ENCODE assay signal across 24 mouse cellular contexts in genomic region chr11:103731594-103731993, GRCm38 (mm10). TPM values are rescaled to one million over a fixed set of nuclear protein-coding genes. Genes with fewer than 3 reads are reported as not detected.
DNase-seq lines count a peak whose midpoint lies in the region; ATAC-seq and TF ChIP-seq lines count a peak whose summit lies in the region.
"Had no signal": no experiment of that assay in that cellular context is flagged by ENCODE, and none has a peak within 500 bp of the region (broad histone marks: within the 10 kb centered on the region; RNA-seq: fewer than 3 reads in every experiment).

No protein-coding gene starts in this region.

- 0 out of 2 replicates have a peak, but pooled peaks have one; percentile 10 for ATAC-seq in heart, embryonic 16.5 days (replicated peaks; ENCODE audit: extremely low read depth, insufficient read depth, low FRiP score)
- ATAC-seq: forebrain, embryonic 16.5 days; hindbrain, embryonic 16.5 days had no signal

- DNase-seq in heart, adult 2 months = no peak
- peak; percentile 45 for DNase-seq in kidney, adult 9 months
- DNase-seq in kidney, postnatal 14 days = no peak
- DNase-seq in retina, postnatal 1 day = peak; percentile 49
- no peak for DNase-seq in retina, embryonic 14.5 days (ENCODE audit: low spot score)
- no peak for DNase-seq in forebrain, embryonic 10.5 days (ENCODE audit: extremely low spot score, low spot score)
- DNase-seq: adrenal gland, adult 8-10 months; adrenal gland, postnatal 36 days; cerebellum, adult 8-10 months; cerebellum, postnatal 25 days; gastrocnemius, postnatal 10 days; heart, postnatal 36 days had no signal

- H3K79me2 ChIP-seq in heart, adult 2 months (replicated peaks; ENCODE audit: control insufficient read depth, insufficient read depth, low read length) = no peaks in the 10 kb centered on the region

- no peak overlapping the region for H3K9ac ChIP-seq in heart, embryonic 16.5 days (ENCODE audit: low read length)
- no peak overlapping the region for H3K9ac ChIP-seq in heart, adult 2 months (ENCODE audit: low read depth, low read length)
- H3K9ac ChIP-seq: embryonic facial prominence, embryonic 12.5 days; forebrain, embryonic 12.5 days; heart, embryonic 12.5 days; hindbrain, embryonic 12.5 days had no signal

- no peaks in the 10 kb centered on the region for H3K9me3 ChIP-seq in heart, embryonic 16.5 days (replicated peaks; ENCODE audit: control insufficient read depth, low read length)
- H3K9me3 ChIP-seq in forebrain, embryonic 10.5 days = no peaks in the 10 kb centered on the region
- H3K9me3 ChIP-seq: embryonic facial prominence, embryonic 12.5 days; forebrain, embryonic 12.5 days; heart, embryonic 12.5 days; hindbrain, embryonic 12.5 days had no signal

- no peak for TF ChIP-seq POLR2A in heart, adult 2 months (IDR thresholded peaks at IDR 0.05; ENCODE audit: insufficient read depth, low read depth, low read length)

- H3K27me3 ChIP-seq in heart, embryonic 16.5 days (ENCODE audit: control insufficient read depth, insufficient read depth, low read length) = no peaks in the 10 kb centered on the region
- H3K27me3 ChIP-seq in heart, adult 2 months (ENCODE audit: control insufficient read depth, insufficient read depth, low read length) = no peaks in the 10 kb centered on the region
- H3K27me3 ChIP-seq in forebrain, embryonic 10.5 days (ENCODE audit: poor library complexity, severe bottlenecking) = peaks cover 57% of the 10 kb centered on the region

- H3K4me2 ChIP-seq in heart, embryonic 16.5 days (ENCODE audit: low read depth, low read length) = no peak overlapping the region
- H3K4me2 ChIP-seq: embryonic facial prominence, embryonic 12.5 days; forebrain, embryonic 12.5 days; heart, embryonic 12.5 days; hindbrain, embryonic 12.5 days had no signal

- no peaks in the 10 kb centered on the region for H3K36me3 ChIP-seq in heart, embryonic 16.5 days (ENCODE audit: control insufficient read depth, insufficient read depth)
- H3K36me3 ChIP-seq in heart, adult 2 months (ENCODE audit: control insufficient read depth, insufficient read depth, low read length) = no peaks in the 10 kb centered on the region
- H3K36me3 ChIP-seq in forebrain, embryonic 10.5 days (replicated peaks) = no peaks in the 10 kb centered on the region
- H3K36me3 ChIP-seq: embryonic facial prominence, embryonic 12.5 days; forebrain, embryonic 12.5 days; heart, embryonic 12.5 days; hindbrain, embryonic 12.5 days had no signal

- TF ChIP-seq CTCF in heart, adult 2 months (IDR thresholded peaks at IDR 0.05) = no peak

- intact Hi-C loops in heart, adult 2 months (cut with DNase I) = no loop called here

- 59% methylated on average over 9 of the region's 9 CpGs for WGBS in heart, embryonic 16.5 days
- 62% methylated on average over 9 of the region's 9 CpGs for WGBS in heart, adult 2 months
- WGBS in forebrain, embryonic 10.5 days = 90% methylated on average over 9 of the region's 9 CpGs

- H3K4me3 ChIP-seq in heart, embryonic 16.5 days (ENCODE audit: low read length) = no peak overlapping the region
- H3K4me3 ChIP-seq in heart, adult 2 months = no peak overlapping the region
- H3K4me3 ChIP-seq in forebrain, embryonic 10.5 days = no peak overlapping the region
- H3K4me3 ChIP-seq: embryonic facial prominence, embryonic 12.5 days; forebrain, embryonic 12.5 days; heart, embryonic 12.5 days; hindbrain, embryonic 12.5 days had no signal

- no peak overlapping the region for H3K27ac ChIP-seq in heart, embryonic 16.5 days (ENCODE audit: low read length)
- no peak overlapping the region for H3K27ac ChIP-seq in heart, adult 2 months
- H3K27ac ChIP-seq in forebrain, embryonic 10.5 days = no peak overlapping the region
- H3K27ac ChIP-seq: embryonic facial prominence, embryonic 12.5 days; forebrain, embryonic 12.5 days; hindbrain, embryonic 12.5 days had no signal

- peaks cover 4% of the 10 kb centered on the region; the same call in 1 of the 2 replicates for H3K4me1 ChIP-seq in heart, embryonic 16.5 days (ENCODE audit: control insufficient read depth, insufficient read depth, low read length)
- peaks cover 1% of the 10 kb centered on the region; the same call in 1 of the 2 replicates for H3K4me1 ChIP-seq in heart, adult 2 months (ENCODE audit: control insufficient read depth, insufficient read depth, low read length)
- peaks cover 14% of the 10 kb centered on the region for H3K4me1 ChIP-seq in forebrain, embryonic 10.5 days
- H3K4me1 ChIP-seq: embryonic facial prominence, embryonic 12.5 days; forebrain, embryonic 12.5 days; hindbrain, embryonic 12.5 days had no signal

- no peak for TF ChIP-seq EP300 in heart, adult 2 months (IDR thresholded peaks at IDR 0.05; ENCODE audit: insufficient read depth, low read depth, low read length)

RNA-seq across cellular contexts. Expression of gene Wnt9b, which starts 18.0 kb away (rescaled TPM):
- 0.27 and 0.41 TPM in 2 replicates for polyA plus RNA-seq in heart, embryonic 16.5 days (2015; fragmentation: Nextera tagmentation; extraction: Ambion mirVana)
- total RNA-seq in heart, adult 2 months (2021) = under 1 TPM; 0.70 to 0.75 TPM
- 0.41 and 0.61 TPM in 2 replicates for polyA plus RNA-seq in heart, adult 2 months (2012; rRNA removed)
- polyA plus RNA-seq in forebrain, embryonic 10.5 days (2016; fragmentation: Nextera tagmentation; extraction: Ambion mirVana) = 0.99 and 1.4 TPM in 2 replicates
- total RNA-seq: gastrocnemius, postnatal 4 days; MEL had no signal
- polyA plus RNA-seq: C2C12 had no signal

RNA-seq across cellular contexts. Expression of gene Gosr2, which starts 33.9 kb away (rescaled TPM):
- 61.5 and 62.0 TPM in 2 replicates for polyA plus RNA-seq in heart, embryonic 16.5 days (2015; fragmentation: Nextera tagmentation; extraction: Ambion mirVana)
- total RNA-seq in heart, adult 2 months (2021) = 10 to 100 TPM; 33.2 to 37.8 TPM
- polyA plus RNA-seq in heart, adult 2 months (2012; rRNA removed) = 49.7 and 69.7 TPM in 2 replicates
- polyA plus RNA-seq in forebrain, embryonic 10.5 days (2016; fragmentation: Nextera tagmentation; extraction: Ambion mirVana) = 99.5 and 100 TPM in 2 replicates

RNA-seq across cellular contexts. Expression of gene Wnt3, which starts 42.4 kb away (rescaled TPM):
- not detected in 2 replicates for polyA plus RNA-seq in heart, embryonic 16.5 days (2015; fragmentation: Nextera tagmentation; extraction: Ambion mirVana)
- not detected for total RNA-seq in heart, adult 2 months (2021)
- not detected in 2 replicates for polyA plus RNA-seq in heart, adult 2 months (2012; rRNA removed)
- 2.1 and 4.2 TPM in 2 replicates for polyA plus RNA-seq in forebrain, embryonic 10.5 days (2016; fragmentation: Nextera tagmentation; extraction: Ambion mirVana)
- total RNA-seq: heart, adult 8-10 months; heart, postnatal 36 days; MEL had no signal
- polyA plus RNA-seq: heart, postnatal 0 days had no signal

Comparison
In these comparisons a context has a peak if more than half of its experiments do, and no peak if none do; other contexts are left out.
1. DNase-seq: peak in kidney, adult 9 months (single experiment) and retina, postnatal 1 day (single experiment); none in heart, adult 2 months (0 of 2), kidney, postnatal 14 days (single experiment), retina, embryonic 14.5 days (single experiment) and forebrain, embryonic 10.5 days (single experiment).